Mouse (Mus musculus) ES-Bruce4 (cell line): ENCODE data around the gene Sh3bp4. TPM values are rescaled to one million over a fixed set of nuclear protein-coding genes. Genes with fewer than 3 reads are reported as not detected.

Experiments
- H3K27ac ChIP-seq: 2 replicates; pipeline ENCODE4 v1.5.1; 2012; ENCODE audit warnings: low read length, inconsistent platforms; ENCODE audit not compliant: insufficient read depth
- H3K27me3 ChIP-seq: 2 replicates; pipeline ENCODE4 v1.6.1; 2012; ENCODE audit warnings: mild to moderate bottlenecking, low read length, inconsistent platforms; ENCODE audit not compliant: control insufficient read depth, poor library complexity, insufficient read depth, severe bottlenecking
- H3K36me3 ChIP-seq: 2 replicates; pipeline ENCODE4 v1.6.1; 2012; ENCODE audit warnings: inconsistent platforms, mild to moderate bottlenecking, low read length, moderate library complexity; ENCODE audit not compliant: control insufficient read depth, poor library complexity, insufficient read depth, severe bottlenecking
- H3K4me1 ChIP-seq: one replicate; pipeline ENCODE4 v1.8.1; 2011; ENCODE audit warnings: low read length; ENCODE audit not compliant: control insufficient read depth, insufficient read depth
- H3K4me3 ChIP-seq: 2 replicates; pipeline ENCODE4 v1.5.1; 2011; ENCODE audit warnings: low read depth, mild to moderate bottlenecking, low read length
- H3K9ac ChIP-seq: 2 replicates; pipeline ENCODE4 v1.6.1; 2012; ENCODE audit warnings: low read depth, mild to moderate bottlenecking, inconsistent platforms; ENCODE audit not compliant: poor library complexity, severe bottlenecking
- H3K9me3 ChIP-seq: replicated peaks from 2 replicates; pipeline ENCODE4 v1.6.1; 2012; ENCODE audit warnings: mild to moderate bottlenecking, low read length, inconsistent platforms; ENCODE audit not compliant: control insufficient read depth, poor library complexity, insufficient read depth, severe bottlenecking
- CTCF ChIP-seq: IDR thresholded peaks from one replicate; pipeline ENCODE4 v1.8.1; 2011; ENCODE audit warnings: low read depth, low read length
- EP300 ChIP-seq: IDR thresholded peaks from 2 replicates; pipeline ENCODE4 v1.6.1; 2011; ENCODE audit warnings: low read depth, low read length; ENCODE audit not compliant: insufficient read depth
- POLR2A ChIP-seq: IDR thresholded peaks from one replicate; pipeline ENCODE4 v1.8.1; 2011; ENCODE audit warnings: low read length; ENCODE audit not compliant: insufficient read depth
- polyA plus RNA-seq: library from polyadenylated mRNA; stranded (reverse); fragments of >200 nt; gene quantifications from 2 replicates; pipeline ENCODE4 v1.2.4, GENCODE M21; 2011; ENCODE audit warnings: low read depth; ENCODE audit not compliant: missing spikeins, insufficient read depth, insufficient read length

The Sh3bp4 gene
- polyA plus RNA-seq, 1 experiment = 32.1 TPM

DNA sequence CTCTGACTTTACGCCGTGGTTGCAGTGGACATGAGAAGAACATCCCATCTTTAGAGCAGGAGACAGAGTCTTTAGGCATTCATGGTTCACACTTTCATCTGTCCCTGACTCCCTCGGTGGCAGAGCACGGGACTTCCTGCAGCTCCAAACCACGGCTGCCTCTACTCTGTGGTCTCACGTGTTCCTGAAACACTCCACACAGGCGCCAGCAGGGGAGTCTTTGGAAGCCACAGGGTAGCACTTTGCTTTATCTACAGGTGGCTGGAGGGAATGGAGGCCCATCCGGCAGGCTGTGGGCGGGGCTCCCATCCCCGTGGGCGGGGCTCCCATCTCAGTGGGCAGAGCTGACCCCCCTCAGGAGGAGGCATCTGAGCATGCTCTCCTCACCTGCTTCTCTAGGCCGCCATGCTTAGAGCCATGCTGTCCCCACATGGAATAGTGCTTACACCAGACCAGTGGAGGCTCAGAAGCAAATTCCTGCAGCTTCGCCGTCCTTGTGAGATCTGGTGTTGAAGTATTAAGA, 60.9 kb downstream of the Sh3bp4 start:
- H3K9me3 ChIP-seq = no peaks in the 10 kb centered on the region

GRCm38 (mm10) chr1:89131707-89132106, 61.5 kb downstream of the Sh3bp4 start:
- peaks cover 4% of the 10 kb centered on the region for H3K4me1 ChIP-seq
- H3K4me3 ChIP-seq = peak overlapping the region; percentile 63
- peak overlapping the region; percentile 54 for H3K9ac ChIP-seq
- no peak for TF ChIP-seq CTCF
- TF ChIP-seq EP300 = 0 out of 2 replicates have a peak, but pooled peaks have one; percentile 13
- no peaks in the 10 kb centered on the region for H3K9me3 ChIP-seq
- peak overlapping the region; percentile 73 for H3K27ac ChIP-seq
- no peaks in the 10 kb centered on the region for H3K36me3 ChIP-seq
- no peaks in the 10 kb centered on the region for H3K27me3 ChIP-seq

More for the DNA sequence above, 60.9 kb downstream of the Sh3bp4 start:
- Histone ChIP-seq H3K36me3 (no peaks in the 10 kb centered on the region), H3K4me1 (peaks cover 4% of the 10 kb centered on the region), H3K4me3 (peak overlapping the region; percentile 63), H3K27ac (peak overlapping the region; percentile 73), H3K9ac (peak overlapping the region; percentile 54), H3K27me3 (no peaks in the 10 kb centered on the region)
- TF ChIP-seq EP300 = no peak
- peak; percentile 84 for TF ChIP-seq POLR2A
- no peak for TF ChIP-seq CTCF

- Histone ChIP-seq H3K9me3 (no peaks in the 10 kb centered on the region), H3K4me1 (peaks cover 4% of the 10 kb centered on the region), H3K4me3 (peak overlapping the region; percentile 63), H3K27ac (peak overlapping the region; percentile 73), H3K9ac (no peak overlapping the region), H3K36me3 (peaks cover 9% of the 10 kb centered on the region), H3K27me3 (no peaks in the 10 kb centered on the region)
- TF ChIP-seq POLR2A = no peak
- no peak for TF ChIP-seq CTCF
- TF ChIP-seq EP300 = 0 out of 2 replicates have a peak, but pooled peaks have one; percentile 28
Observed at GRCm38 (mm10) chr1:89133266-89133665, 63.1 kb downstream of the Sh3bp4 start.

- Histone ChIP-seq H3K4me3 (peak overlapping the region; percentile 26), H3K36me3 (peaks cover 9% of the 10 kb centered on the region), H3K9me3 (no peaks in the 10 kb centered on the region), H3K4me1 (peaks cover 4% of the 10 kb centered on the region), H3K27me3 (no peaks in the 10 kb centered on the region), H3K9ac (no peak overlapping the region), H3K27ac (peak overlapping the region; percentile 55)
- TF ChIP-seq EP300 (no peak), POLR2A (no peak), CTCF (no peak)
Observed at GRCm38 (mm10) chr1:89133717-89134116, 63.5 kb downstream of the Sh3bp4 start.

- no peaks in the 10 kb centered on the region for H3K27me3 ChIP-seq
- H3K36me3 ChIP-seq = peaks cover 17% of the 10 kb centered on the region
- no peak overlapping the region for H3K27ac ChIP-seq
- H3K4me3 ChIP-seq = no peak overlapping the region
- peaks cover 4% of the 10 kb centered on the region for H3K4me1 ChIP-seq
- no peaks in the 10 kb centered on the region for H3K9me3 ChIP-seq
- TF ChIP-seq POLR2A = no peak
- no peak for TF ChIP-seq CTCF
- TF ChIP-seq EP300 = no peak
- H3K9ac ChIP-seq = no peak overlapping the region
Observed at GRCm38 (mm10) chr1:89136089-89136811, 66.0 kb downstream of the Sh3bp4 start.

DNA sequence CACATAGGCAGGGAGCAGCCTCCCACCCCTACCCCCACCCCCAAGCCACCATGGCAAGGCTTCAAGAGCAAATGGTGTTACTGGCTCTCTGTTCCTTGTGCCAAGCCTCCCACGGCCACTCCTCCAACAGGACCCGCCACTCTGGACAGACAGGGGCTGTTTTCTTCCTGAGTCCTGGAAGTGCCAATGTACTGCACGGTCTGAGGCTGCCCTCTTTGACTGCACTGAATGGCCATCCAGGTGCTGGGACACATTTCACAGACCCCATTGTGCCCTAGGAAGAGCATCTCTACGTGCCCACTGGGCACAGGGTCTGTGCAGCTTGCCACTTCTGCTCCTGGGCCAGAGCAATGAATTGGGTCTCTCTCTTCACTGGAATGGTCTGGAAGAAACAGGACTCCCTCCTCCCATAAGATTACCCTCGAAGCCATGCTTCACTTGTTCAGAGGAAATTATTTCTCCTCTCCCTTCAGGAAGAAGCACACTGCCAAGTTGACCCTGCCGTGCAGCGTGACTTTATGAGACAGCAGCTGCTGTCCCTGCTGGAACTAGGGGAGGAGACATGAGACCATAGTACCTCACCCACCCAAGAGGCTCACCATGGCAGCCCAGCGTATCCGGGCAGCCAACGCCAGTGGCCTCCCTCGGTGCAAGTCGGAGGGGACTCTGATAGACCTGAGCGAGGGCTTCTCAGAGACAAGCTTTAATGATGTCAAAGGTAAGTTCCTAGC, 67.0 kb downstream of the Sh3bp4 start:
- Histone ChIP-seq H3K4me3 (no peak overlapping the region), H3K27ac (no peak overlapping the region), H3K4me1 (peaks cover 4% of the 10 kb centered on the region), H3K9ac (no peak overlapping the region), H3K9me3 (no peaks in the 10 kb centered on the region), H3K27me3 (no peaks in the 10 kb centered on the region), H3K36me3 (peaks cover 17% of the 10 kb centered on the region)
- TF ChIP-seq CTCF (no peak), POLR2A (no peak), EP300 (no peak)
